Mouse (Mus musculus): ENCODE measurements around the gene Ano8. TPM values are rescaled to one million over a fixed set of nuclear protein-coding genes. Genes with fewer than 3 reads are reported as not detected.

Gene Ano8
- polyA plus RNA-seq, 1 experiment from 2014 or later: 3.0 TPM

- no peaks in the 10 kb centered on the region for H3K9me3 ChIP-seq
- no peak overlapping the region for H3K4me3 ChIP-seq
- 97% methylated on average over 1 of the region's 1 CpGs for WGBS
- H3K4me2 ChIP-seq: no peak overlapping the region
- H3K9ac ChIP-seq: no peak overlapping the region
- H3K27me3 ChIP-seq: no peaks in the 10 kb centered on the region
- ATAC-seq (ENCODE audit: insufficient number of reproducible peaks, insufficient read depth, low FRiP score, low TSS enrichment, low read depth): no peak
- H3K4me1 ChIP-seq: peaks cover 34% of the 10 kb centered on the region
- no peak overlapping the region for H3K27ac ChIP-seq
- H3K36me3 ChIP-seq: peaks cover 28% of the 10 kb centered on the region
These were observed 17.8 kb downstream of the Ano8 start for GRCm38 (mm10) chr8:71468001-71468400.

- Histone ChIP-seq H3K4me1 (peaks cover 41% of the 10 kb centered on the region), H3K36me3 (peaks cover 20% of the 10 kb centered on the region), H3K9ac (no peak overlapping the region), H3K27ac (no peak overlapping the region), H3K4me3 (no peak overlapping the region), H3K4me2 (no peak overlapping the region), H3K9me3 (no peaks in the 10 kb centered on the region), H3K27me3 (no peaks in the 10 kb centered on the region)
- 92% methylated on average over 2 of the region's 2 CpGs for WGBS
- ATAC-seq (ENCODE audit: insufficient number of reproducible peaks, insufficient read depth, low FRiP score, low TSS enrichment, low read depth): no peak
These were observed 18.6 kb downstream of the Ano8 start for GRCm38 (mm10) chr8:71467201-71467600.

- Histone ChIP-seq H3K4me2 (no peak overlapping the region), H3K4me1 (peaks cover 46% of the 10 kb centered on the region), H3K9me3 (no peaks in the 10 kb centered on the region), H3K9ac (no peak overlapping the region), H3K36me3 (peaks cover 16% of the 10 kb centered on the region), H3K27me3 (no peaks in the 10 kb centered on the region), H3K27ac (no peak overlapping the region), H3K4me3 (no peak overlapping the region; the same call in 1 of the 2 replicates)
- 96% methylated on average over 5 of the region's 5 CpGs for WGBS
- ATAC-seq (ENCODE audit: insufficient number of reproducible peaks, insufficient read depth, low FRiP score, low TSS enrichment, low read depth): no peak
These were observed 19.6 kb downstream of the Ano8 start for GRCm38 (mm10) chr8:71466198-71466597.

- peaks cover 16% of the 10 kb centered on the region for H3K36me3 ChIP-seq
- peak overlapping the region; percentile 90 for H3K4me2 ChIP-seq
- peak overlapping the region; percentile 90 for H3K4me3 ChIP-seq
- H3K27me3 ChIP-seq: no peaks in the 10 kb centered on the region
- peaks cover 43% of the 10 kb centered on the region for H3K4me1 ChIP-seq
- no peaks in the 10 kb centered on the region for H3K9me3 ChIP-seq
- ATAC-seq (ENCODE audit: insufficient number of reproducible peaks, insufficient read depth, low FRiP score, low TSS enrichment, low read depth): no peak
- H3K27ac ChIP-seq: no peak overlapping the region
- 75% methylated on average over 8 of the region's 8 CpGs for WGBS
- H3K9ac ChIP-seq: peak overlapping the region; percentile 82; the same call in 1 of the 2 replicates
These were observed 20.0 kb downstream of the Ano8 start for GRCm38 (mm10) chr8:71465733-71466132.

GRCm38 (mm10) chr8:71464513-71465500 is 21.0 kb downstream of the Ano8 start, which contains the start of gene Mrpl34:
Gene Mrpl34 (plus strand): TSS chr8:71464959.
- Histone ChIP-seq H3K9ac (peak within 1 kb of the TSS; percentile 82), H3K4me1 (peaks cover 33% of the 10 kb centered on the region), H3K36me3 (peaks cover 18% of the 10 kb centered on the region), H3K9me3 (no peaks in the 10 kb centered on the region), H3K27ac (peak within 1 kb of the TSS; percentile 87), H3K4me3 (peak within 1 kb of the TSS; percentile 90), H3K4me2 (peak within 1 kb of the TSS; percentile 90), H3K27me3 (no peaks in the 10 kb centered on the region)
- peak; percentile 78 for ATAC-seq (ENCODE audit: insufficient number of reproducible peaks, insufficient read depth, low FRiP score, low TSS enrichment, low read depth)
- WGBS: under 1% methylated on average over 59 of the region's 59 CpGs

GRCm38 (mm10) chr8:71463188-71464033 is 22.4 kb downstream of the Ano8 start, which contains the start of gene Abhd8:
Gene Abhd8 (minus strand): TSS chr8:71463655.
- Histone ChIP-seq H3K4me1 (peaks cover 30% of the 10 kb centered on the region), H3K27ac (peak within 1 kb of the TSS; percentile 87), H3K4me2 (peak within 1 kb of the TSS; percentile 90), H3K9ac (peak within 1 kb of the TSS; percentile 80), H3K27me3 (no peaks in the 10 kb centered on the region), H3K36me3 (peaks cover 30% of the 10 kb centered on the region), H3K9me3 (no peaks in the 10 kb centered on the region), H3K4me3 (peak within 1 kb of the TSS; percentile 90)
- WGBS: under 1% methylated on average over 55 of the region's 55 CpGs
- peak; percentile 85 for ATAC-seq (ENCODE audit: insufficient number of reproducible peaks, insufficient read depth, low FRiP score, low TSS enrichment, low read depth)

- Histone ChIP-seq H3K36me3 (peaks cover 36% of the 10 kb centered on the region), H3K4me3 (peak overlapping the region; percentile 90), H3K4me2 (peak overlapping the region; percentile 90), H3K27me3 (no peaks in the 10 kb centered on the region), H3K4me1 (peaks cover 33% of the 10 kb centered on the region), H3K27ac (no peak overlapping the region), H3K9me3 (no peaks in the 10 kb centered on the region), H3K9ac (peak overlapping the region; percentile 80)
- ATAC-seq (ENCODE audit: insufficient number of reproducible peaks, insufficient read depth, low FRiP score, low TSS enrichment, low read depth): no peak
- WGBS: 5% methylated on average over 16 of the region's 16 CpGs
These were observed 23.0 kb downstream of the Ano8 start for GRCm38 (mm10) chr8:71462786-71463185.

- H3K27ac ChIP-seq: no peak overlapping the region
- peak overlapping the region; percentile 90 for H3K4me3 ChIP-seq
- WGBS: 74% methylated on average over 4 of the region's 4 CpGs
- H3K27me3 ChIP-seq: no peaks in the 10 kb centered on the region
- peak overlapping the region; percentile 90 for H3K4me2 ChIP-seq
- H3K9ac ChIP-seq: peak overlapping the region; percentile 80
- ATAC-seq (ENCODE audit: insufficient number of reproducible peaks, insufficient read depth, low FRiP score, low TSS enrichment, low read depth): no peak
- H3K4me1 ChIP-seq: peaks cover 33% of the 10 kb centered on the region
- H3K9me3 ChIP-seq: no peaks in the 10 kb centered on the region
- peaks cover 42% of the 10 kb centered on the region for H3K36me3 ChIP-seq
These were observed 23.6 kb downstream of the Ano8 start for GRCm38 (mm10) chr8:71462191-71462590.

- Histone ChIP-seq H3K36me3 (peaks cover 50% of the 10 kb centered on the region), H3K4me3 (no peak overlapping the region), H3K27ac (no peak overlapping the region), H3K4me1 (peaks cover 33% of the 10 kb centered on the region), H3K9ac (0 out of 2 replicates have a peak overlapping the region, but pooled peaks have one; percentile 28), H3K27me3 (no peaks in the 10 kb centered on the region), H3K9me3 (no peaks in the 10 kb centered on the region), H3K4me2 (no peak overlapping the region)
- ATAC-seq (ENCODE audit: insufficient number of reproducible peaks, insufficient read depth, low FRiP score, low TSS enrichment, low read depth): no peak
- 83% methylated on average over 47 of the region's 47 CpGs for WGBS
These were observed 24.5 kb downstream of the Ano8 start for GRCm38 (mm10) chr8:71461152-71461840.

GRCm38 (mm10) chr8:71460716-71461115 is 25.0 kb downstream of the Ano8 start:
- ATAC-seq (ENCODE audit: insufficient number of reproducible peaks, insufficient read depth, low FRiP score, low TSS enrichment, low read depth): no peak
- peaks cover 52% of the 10 kb centered on the region for H3K36me3 ChIP-seq
- 90% methylated on average over 6 of the region's 6 CpGs for WGBS

More at GRCm38 (mm10) chr8:71460716-71461115, 25.0 kb downstream of the Ano8 start:
- Histone ChIP-seq H3K4me3 (no peak overlapping the region), H3K9me3 (no peaks in the 10 kb centered on the region), H3K9ac (no peak overlapping the region), H3K4me1 (peaks cover 30% of the 10 kb centered on the region), H3K27ac (no peak overlapping the region), H3K4me2 (no peak overlapping the region), H3K27me3 (no peaks in the 10 kb centered on the region)

Measured in embryonic facial prominence, embryonic 13.5 days (tissue).